Mouse (Mus musculus): ENCODE results near the gene Tada2b. TPM values are rescaled to one million over a fixed set of nuclear protein-coding genes. Genes with fewer than 3 reads are reported as not detected.
A peak's percentile ranks its signal among the peaks of the same experiment; 100 is the strongest.

Gene Tada2b
- total and polyA plus RNA-seq, 2 experiments from 2014 or later, result 3.9 to 18.9 TPM

GRCm38 (mm10) chr5:36462810-36463209 lies 21.3 kb downstream of the Tada2b start:
- Histone ChIP-seq H3K4me3 (ENCODE audit: low read length) (no peak overlapping the region), H3K9ac (replicated peaks; ENCODE audit: low read length) (no peak overlapping the region), H3K27me3 (ENCODE audit: insufficient read depth, low read length) (no peaks in the 10 kb centered on the region), H3K27ac (no peak overlapping the region), H3K9me3 (ENCODE audit: low read length) (no peaks in the 10 kb centered on the region), H3K36me3 (ENCODE audit: insufficient read depth, low read length) (no peaks in the 10 kb centered on the region), H3K4me1 (ENCODE audit: insufficient read depth, low read length) (no peaks in the 10 kb centered on the region; the same call in 1 of the 2 replicates), H3K4me2 (ENCODE audit: low read depth, low read length) (no peak overlapping the region)
- WGBS, result 24% methylated on average over 7 of the region's 7 CpGs
- TF ChIP-seq CTCF (IDR thresholded peaks at IDR 0.05; ENCODE audit: low read depth), result peak; percentile 85
- no peak for ATAC-seq
- DNase-seq (ENCODE audit: low spot score), result peak; percentile 57

DNA sequence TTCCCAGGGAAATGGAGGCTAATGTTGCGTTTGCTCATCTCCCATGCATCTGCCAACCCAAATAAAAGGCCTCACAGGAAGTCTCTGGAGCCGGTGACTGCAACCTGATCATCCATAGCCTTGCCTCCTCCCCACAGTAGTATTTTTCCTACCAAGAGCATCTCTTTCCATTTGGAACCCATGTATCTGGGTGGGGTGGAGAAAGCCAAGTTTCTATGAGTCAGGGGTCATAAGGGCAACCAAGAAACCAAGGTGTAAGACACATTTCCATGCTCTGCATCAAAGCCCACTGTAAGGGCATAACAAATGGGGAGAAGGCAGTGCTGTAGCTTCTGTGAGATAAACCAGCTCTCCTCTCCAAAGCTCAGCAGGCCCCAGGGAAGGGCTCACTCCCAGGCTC lies 22.9 kb downstream of the Tada2b start:
- Histone ChIP-seq H3K4me2 (ENCODE audit: low read depth, low read length) (no peak overlapping the region), H3K9ac (replicated peaks; ENCODE audit: low read length) (no peak overlapping the region), H3K4me3 (ENCODE audit: low read length) (no peak overlapping the region), H3K4me1 (ENCODE audit: insufficient read depth, low read length) (no peaks in the 10 kb centered on the region; the same call in 1 of the 2 replicates), H3K9me3 (ENCODE audit: low read length) (no peaks in the 10 kb centered on the region), H3K27ac (no peak overlapping the region), H3K36me3 (ENCODE audit: insufficient read depth, low read length) (no peaks in the 10 kb centered on the region), H3K27me3 (ENCODE audit: insufficient read depth, low read length) (no peaks in the 10 kb centered on the region)
- WGBS, result 75% methylated on average over 2 of the region's 2 CpGs
- no peak for TF ChIP-seq CTCF (IDR thresholded peaks at IDR 0.05; ENCODE audit: low read depth)
- no peak for ATAC-seq
- DNase-seq (ENCODE audit: low spot score), result no peak

- 83% methylated on average over 2 of the region's 2 CpGs for WGBS
- no peak overlapping the region for H3K9ac ChIP-seq (replicated peaks; ENCODE audit: low read length)
- ATAC-seq (no peak), DNase-seq (ENCODE audit: low spot score) (no peak)
- TF ChIP-seq CTCF (IDR thresholded peaks at IDR 0.05; ENCODE audit: low read depth), result no peak
- no peaks in the 10 kb centered on the region for H3K27me3 ChIP-seq (ENCODE audit: insufficient read depth, low read length)
- H3K4me1 ChIP-seq (ENCODE audit: insufficient read depth, low read length), result no peaks in the 10 kb centered on the region
- H3K27ac ChIP-seq, result no peak overlapping the region
- H3K4me2 ChIP-seq (ENCODE audit: low read depth, low read length), result no peak overlapping the region
- H3K36me3 ChIP-seq (ENCODE audit: insufficient read depth, low read length), result no peaks in the 10 kb centered on the region
- H3K4me3 ChIP-seq (ENCODE audit: low read length), result no peak overlapping the region
- no peaks in the 10 kb centered on the region for H3K9me3 ChIP-seq (ENCODE audit: low read length)
These were observed 23.4 kb downstream of the Tada2b start for GRCm38 (mm10) chr5:36460712-36461111.

DNA sequence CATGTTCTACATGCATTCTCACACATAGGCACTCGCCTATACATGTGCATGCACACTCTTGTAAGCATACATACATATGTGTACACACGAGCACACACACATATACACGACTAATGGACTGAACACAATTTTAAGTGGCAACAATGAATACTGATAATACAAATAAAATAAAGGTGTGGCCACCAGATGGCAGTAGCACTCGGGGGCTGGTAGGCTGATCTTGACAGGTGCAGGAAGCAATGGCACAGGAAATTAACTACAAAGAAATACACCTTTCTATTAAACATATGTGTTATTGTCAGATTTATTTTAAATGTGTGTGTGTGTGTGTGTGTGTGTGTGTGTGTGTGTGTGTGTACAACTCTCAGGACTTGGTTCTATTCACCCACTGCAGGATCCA lies 25.2 kb downstream of the Tada2b start:
- DNase-seq (ENCODE audit: low spot score), result peak; percentile 54
- WGBS, result 14% methylated on average over 4 of the region's 4 CpGs
- Histone ChIP-seq H3K9ac (replicated peaks; ENCODE audit: low read length) (no peak overlapping the region), H3K27ac (no peak overlapping the region), H3K4me1 (ENCODE audit: insufficient read depth, low read length) (no peaks in the 10 kb centered on the region), H3K9me3 (ENCODE audit: low read length) (no peaks in the 10 kb centered on the region), H3K36me3 (ENCODE audit: insufficient read depth, low read length) (no peaks in the 10 kb centered on the region), H3K4me3 (ENCODE audit: low read length) (no peak overlapping the region), H3K27me3 (ENCODE audit: insufficient read depth, low read length) (no peaks in the 10 kb centered on the region), H3K4me2 (ENCODE audit: low read depth, low read length) (no peak overlapping the region)
- peak; percentile 70 for TF ChIP-seq CTCF (IDR thresholded peaks at IDR 0.05; ENCODE audit: low read depth)
- no peak for ATAC-seq

GRCm38 (mm10) chr5:36457706-36458105 lies 26.4 kb downstream of the Tada2b start:
- H3K4me2 ChIP-seq (ENCODE audit: low read depth, low read length), result no peak overlapping the region
- ATAC-seq (no peak), DNase-seq (ENCODE audit: low spot score) (no peak)
- H3K36me3 ChIP-seq (ENCODE audit: insufficient read depth, low read length), result no peaks in the 10 kb centered on the region
- H3K4me1 ChIP-seq (ENCODE audit: insufficient read depth, low read length), result no peaks in the 10 kb centered on the region
- no peak overlapping the region for H3K4me3 ChIP-seq (ENCODE audit: low read length)
- H3K27ac ChIP-seq, result no peak overlapping the region
- no peaks in the 10 kb centered on the region for H3K27me3 ChIP-seq (ENCODE audit: insufficient read depth, low read length)
- no peak overlapping the region for H3K9ac ChIP-seq (replicated peaks; ENCODE audit: low read length)
- 78% methylated on average over 4 of the region's 4 CpGs for WGBS
- TF ChIP-seq CTCF (IDR thresholded peaks at IDR 0.05; ENCODE audit: low read depth), result no peak
- H3K9me3 ChIP-seq (ENCODE audit: low read length), result no peaks in the 10 kb centered on the region

GRCm38 (mm10) chr5:36452821-36453220 lies 31.3 kb downstream of the Tada2b start:
- Histone ChIP-seq H3K27me3 (ENCODE audit: insufficient read depth, low read length) (no peaks in the 10 kb centered on the region), H3K27ac (no peak overlapping the region), H3K4me3 (ENCODE audit: low read length) (no peak overlapping the region), H3K4me2 (ENCODE audit: low read depth, low read length) (no peak overlapping the region), H3K36me3 (ENCODE audit: insufficient read depth, low read length) (no peaks in the 10 kb centered on the region), H3K9me3 (ENCODE audit: low read length) (no peaks in the 10 kb centered on the region), H3K9ac (replicated peaks; ENCODE audit: low read length) (no peak overlapping the region), H3K4me1 (ENCODE audit: insufficient read depth, low read length) (no peaks in the 10 kb centered on the region)
- 78% methylated on average over 6 of the region's 6 CpGs for WGBS
- ATAC-seq (no peak), DNase-seq (ENCODE audit: low spot score) (no peak)
- TF ChIP-seq CTCF (IDR thresholded peaks at IDR 0.05; ENCODE audit: low read depth), result no peak

- Histone ChIP-seq H3K4me1 (ENCODE audit: insufficient read depth, low read length) (no peaks in the 10 kb centered on the region), H3K4me3 (ENCODE audit: low read length) (no peak overlapping the region), H3K27ac (no peak overlapping the region), H3K9ac (replicated peaks; ENCODE audit: low read length) (no peak overlapping the region), H3K9me3 (ENCODE audit: low read length) (no peaks in the 10 kb centered on the region), H3K27me3 (ENCODE audit: insufficient read depth, low read length) (no peaks in the 10 kb centered on the region), H3K4me2 (ENCODE audit: low read depth, low read length) (no peak overlapping the region), H3K36me3 (ENCODE audit: insufficient read depth, low read length) (no peaks in the 10 kb centered on the region)
- no peak; the same call in 1 of the 2 replicates for TF ChIP-seq CTCF (IDR thresholded peaks at IDR 0.05; ENCODE audit: low read depth)
- peak; percentile 42 for DNase-seq (ENCODE audit: low spot score)
- WGBS, result 47% methylated on average over 10 of the region's 10 CpGs
- peak; percentile 58 for ATAC-seq
These were observed 32.2 kb downstream of the Tada2b start for GRCm38 (mm10) chr5:36451872-36452389.

All from hindbrain, postnatal 0 days (tissue).